Mouse (Mus musculus): ENCODE measurements around the gene Ltbp2. TPM values are rescaled to one million over a fixed set of nuclear protein-coding genes. Genes with fewer than 3 reads are reported as not detected.

Gene Ltbp2
- polyA plus RNA-seq, 2 experiments: 5.2 to 12.3 TPM

- Histone ChIP-seq H3K4me3 (replicated peaks; ENCODE audit: low read length) (no peak overlapping the region), H3K27me3 (ENCODE audit: control insufficient read depth, insufficient read depth, low read length) (no peaks in the 10 kb centered on the region), H3K36me3 (ENCODE audit: control insufficient read depth, insufficient read depth, low read length) (no peaks in the 10 kb centered on the region), H3K9me3 (ENCODE audit: control insufficient read depth, low read length) (no peaks in the 10 kb centered on the region), H3K9ac (ENCODE audit: low read depth, low read length, severe bottlenecking) (no peak overlapping the region), H3K27ac (replicated peaks; ENCODE audit: low read depth, low read length) (peak overlapping the region; percentile 6), H3K4me2 (replicated peaks; ENCODE audit: low read depth, low read length, severe bottlenecking) (no peak overlapping the region), H3K4me1 (ENCODE audit: control insufficient read depth, insufficient read depth, low read length) (peaks cover 7% of the 10 kb centered on the region; the same call in 1 of the 2 replicates)
- ATAC-seq (ENCODE audit: low FRiP score, low read depth): peak; percentile 44; the same call in 1 of the 2 replicates
- peak; percentile 35 for DNase-seq (ENCODE audit: low spot score)
- no peak for TF ChIP-seq POLR2A (IDR thresholded peaks at IDR 0.05; ENCODE audit: borderline replicate concordance, extremely low read depth, insufficient read depth, insufficient read length)
- WGBS: 26% methylated on average over 12 of the region's 12 CpGs
These were observed 30.8 kb upstream of the Ltbp2 start for GRCm38 (mm10) chr12:84907024-84907626.

- DNase-seq (ENCODE audit: low spot score) (no peak), ATAC-seq (ENCODE audit: low FRiP score, low read depth) (no peak)
- H3K4me1 ChIP-seq (ENCODE audit: control insufficient read depth, insufficient read depth, low read length): peaks cover 7% of the 10 kb centered on the region; the same call in 1 of the 2 replicates
- H3K27me3 ChIP-seq (ENCODE audit: control insufficient read depth, insufficient read depth, low read length): no peaks in the 10 kb centered on the region
- no peaks in the 10 kb centered on the region for H3K36me3 ChIP-seq (ENCODE audit: control insufficient read depth, insufficient read depth, low read length)
- H3K27ac ChIP-seq (replicated peaks; ENCODE audit: low read depth, low read length): no peak overlapping the region
- no peak for TF ChIP-seq POLR2A (IDR thresholded peaks at IDR 0.05; ENCODE audit: borderline replicate concordance, extremely low read depth, insufficient read depth, insufficient read length)
- no peak overlapping the region for H3K9ac ChIP-seq (ENCODE audit: low read depth, low read length, severe bottlenecking)
- no peak overlapping the region for H3K4me2 ChIP-seq (replicated peaks; ENCODE audit: low read depth, low read length, severe bottlenecking)
- H3K9me3 ChIP-seq (ENCODE audit: control insufficient read depth, low read length): no peaks in the 10 kb centered on the region
- H3K4me3 ChIP-seq (replicated peaks; ENCODE audit: low read length): no peak overlapping the region
- WGBS: 78% methylated on average over 7 of the region's 7 CpGs
These were observed 28.1 kb upstream of the Ltbp2 start for GRCm38 (mm10) chr12:84904399-84904798.

GRCm38 (mm10) chr12:84900317-84900716 is 24.0 kb upstream of the Ltbp2 start:
- H3K9ac ChIP-seq (ENCODE audit: low read depth, low read length, severe bottlenecking): no peak overlapping the region
- WGBS: 82% methylated on average over 7 of the region's 7 CpGs
- H3K27me3 ChIP-seq (ENCODE audit: control insufficient read depth, insufficient read depth, low read length): no peaks in the 10 kb centered on the region
- no peaks in the 10 kb centered on the region for H3K36me3 ChIP-seq (ENCODE audit: control insufficient read depth, insufficient read depth, low read length)
- ATAC-seq (ENCODE audit: low FRiP score, low read depth) (no peak), DNase-seq (ENCODE audit: low spot score) (no peak)
- H3K9me3 ChIP-seq (ENCODE audit: control insufficient read depth, low read length): no peaks in the 10 kb centered on the region
- H3K4me3 ChIP-seq (replicated peaks; ENCODE audit: low read length): no peak overlapping the region
- TF ChIP-seq POLR2A (IDR thresholded peaks at IDR 0.05; ENCODE audit: borderline replicate concordance, extremely low read depth, insufficient read depth, insufficient read length): no peak
- no peaks in the 10 kb centered on the region for H3K4me1 ChIP-seq (ENCODE audit: control insufficient read depth, insufficient read depth, low read length)
- H3K27ac ChIP-seq (replicated peaks; ENCODE audit: low read depth, low read length): no peak overlapping the region
- H3K4me2 ChIP-seq (replicated peaks; ENCODE audit: low read depth, low read length, severe bottlenecking): no peak overlapping the region

- no peak for TF ChIP-seq POLR2A (IDR thresholded peaks at IDR 0.05; ENCODE audit: borderline replicate concordance, extremely low read depth, insufficient read depth, insufficient read length)
These were observed 21.0 kb upstream of the Ltbp2 start for GRCm38 (mm10) chr12:84897322-84897721.

DNA sequence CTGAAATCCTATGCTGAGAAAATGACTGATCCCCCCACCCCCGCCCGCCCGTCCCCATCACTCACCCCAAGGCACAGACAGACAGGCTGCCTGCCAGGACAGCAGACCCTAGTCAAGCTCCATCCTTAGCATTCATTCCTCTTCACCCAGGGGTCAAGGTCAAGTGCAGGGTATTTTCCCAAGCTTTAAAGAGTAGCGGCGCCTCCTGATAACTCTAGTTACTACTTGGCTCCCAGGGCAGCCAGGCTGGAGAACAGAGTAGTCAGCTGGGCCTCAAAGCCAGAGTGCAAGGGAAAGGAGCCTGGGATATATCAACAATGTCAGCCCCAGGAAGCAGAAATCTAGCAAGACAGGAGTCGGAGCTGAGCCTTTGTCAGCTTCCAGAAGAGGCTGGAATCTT is 19.9 kb upstream of the Ltbp2 start:
- no peak for ATAC-seq (ENCODE audit: low FRiP score, low read depth)
- no peak overlapping the region for H3K27ac ChIP-seq (replicated peaks; ENCODE audit: low read depth, low read length)
- no peak overlapping the region for H3K4me3 ChIP-seq (replicated peaks; ENCODE audit: low read length)
- H3K27me3 ChIP-seq (ENCODE audit: control insufficient read depth, insufficient read depth, low read length): no peaks in the 10 kb centered on the region
- WGBS: 75% methylated on average over 6 of the region's 6 CpGs
- H3K9me3 ChIP-seq (ENCODE audit: control insufficient read depth, low read length): no peaks in the 10 kb centered on the region
- no peak overlapping the region for H3K9ac ChIP-seq (ENCODE audit: low read depth, low read length, severe bottlenecking)
- no peaks in the 10 kb centered on the region; the same call in 1 of the 2 replicates for H3K4me1 ChIP-seq (ENCODE audit: control insufficient read depth, insufficient read depth, low read length)
- TF ChIP-seq POLR2A (IDR thresholded peaks at IDR 0.05; ENCODE audit: borderline replicate concordance, extremely low read depth, insufficient read depth, insufficient read length): no peak
- no peaks in the 10 kb centered on the region for H3K36me3 ChIP-seq (ENCODE audit: control insufficient read depth, insufficient read depth, low read length)
- DNase-seq (ENCODE audit: low spot score): no peak
- no peak overlapping the region for H3K4me2 ChIP-seq (replicated peaks; ENCODE audit: low read depth, low read length, severe bottlenecking)

More at GRCm38 (mm10) chr12:84897322-84897721, 21.0 kb upstream of the Ltbp2 start:
- WGBS: 78% methylated on average over 5 of the region's 5 CpGs
- no peaks in the 10 kb centered on the region for H3K36me3 ChIP-seq (ENCODE audit: control insufficient read depth, insufficient read depth, low read length)
- H3K9me3 ChIP-seq (ENCODE audit: control insufficient read depth, low read length): no peaks in the 10 kb centered on the region
- DNase-seq (ENCODE audit: low spot score) (no peak), ATAC-seq (ENCODE audit: low FRiP score, low read depth) (no peak)
- no peaks in the 10 kb centered on the region for H3K27me3 ChIP-seq (ENCODE audit: control insufficient read depth, insufficient read depth, low read length)
- no peak overlapping the region for H3K4me3 ChIP-seq (replicated peaks; ENCODE audit: low read length)
- no peak overlapping the region for H3K4me2 ChIP-seq (replicated peaks; ENCODE audit: low read depth, low read length, severe bottlenecking)
- no peak overlapping the region for H3K9ac ChIP-seq (ENCODE audit: low read depth, low read length, severe bottlenecking)
- H3K27ac ChIP-seq (replicated peaks; ENCODE audit: low read depth, low read length): no peak overlapping the region
- no peaks in the 10 kb centered on the region; the same call in 1 of the 2 replicates for H3K4me1 ChIP-seq (ENCODE audit: control insufficient read depth, insufficient read depth, low read length)
